Mouse (Mus musculus): Measurements from ENCODE around the gene Slc4a1ap. TPM values are rescaled to one million over a fixed set of nuclear protein-coding genes. Genes with fewer than 3 reads are reported as not detected.
A peak's percentile ranks its signal among the peaks of the same experiment; 100 is the strongest.
"Not testable (repeated sequence)": the region's sequence is repeated elsewhere in the genome, so short reads cannot be mapped to it uniquely, and the experiment has no call there.

The Slc4a1ap gene
- total RNA-seq, 2 experiments from 2014 or later: 21.7 to 22.3 TPM

- DNase-seq: no peak
These were observed 39.7 kb downstream of the Slc4a1ap start for GRCm38 (mm10) chr5:31566457-31566856.

- DNase-seq: no peak
These were observed 41.3 kb downstream of the Slc4a1ap start for GRCm38 (mm10) chr5:31567951-31568657.

- peak; percentile 30 for DNase-seq
These were observed 44.3 kb downstream of the Slc4a1ap start for GRCm38 (mm10) chr5:31571023-31571608.

GRCm38 (mm10) chr5:31573722-31574121 is 46.9 kb downstream of the Slc4a1ap start:
- DNase-seq: no peak

- no peak for DNase-seq
These were observed 49.8 kb downstream of the Slc4a1ap start for GRCm38 (mm10) chr5:31576539-31576975.

- no peak for DNase-seq
These were observed 54.5 kb downstream of the Slc4a1ap start for GRCm38 (mm10) chr5:31581263-31581662.

GRCm38 (mm10) chr5:31581932-31582331 is 55.1 kb downstream of the Slc4a1ap start:
- DNase-seq: no peak

- DNase-seq: no peak
These were observed 56.5 kb downstream of the Slc4a1ap start for GRCm38 (mm10) chr5:31583261-31583660.

- no peak for DNase-seq
These were observed 58.7 kb downstream of the Slc4a1ap start for GRCm38 (mm10) chr5:31585526-31585925.

GRCm38 (mm10) chr5:31588016-31588415 is 61.2 kb downstream of the Slc4a1ap start:
- no peak for DNase-seq

- DNase-seq: not testable (repeated sequence)
These were observed 61.9 kb downstream of the Slc4a1ap start for GRCm38 (mm10) chr5:31588672-31589071.

- no peak for DNase-seq
These were observed 63.0 kb downstream of the Slc4a1ap start for GRCm38 (mm10) chr5:31589711-31590319.

- no peak for DNase-seq
These were observed 64.3 kb downstream of the Slc4a1ap start for GRCm38 (mm10) chr5:31591122-31591521.

GRCm38 (mm10) chr5:31595868-31596267 is 69.1 kb downstream of the Slc4a1ap start:
- DNase-seq: no peak

- peak; percentile 39 for DNase-seq
These were observed 70.0 kb downstream of the Slc4a1ap start, which contains the start of gene Mrpl33 for GRCm38 (mm10) chr5:31596481-31597429. TSS of gene Mrpl33 (plus strand) at chr5:31596935.

- DNase-seq: no peak
These were observed 70.7 kb downstream of the Slc4a1ap start for GRCm38 (mm10) chr5:31597430-31597944.

- no peak for DNase-seq
These were observed 71.3 kb downstream of the Slc4a1ap start for GRCm38 (mm10) chr5:31598121-31598520.

- DNase-seq: peak; percentile 22
These were observed 71.8 kb downstream of the Slc4a1ap start for GRCm38 (mm10) chr5:31598579-31598978.

- DNase-seq: no peak
These were observed 72.4 kb downstream of the Slc4a1ap start for GRCm38 (mm10) chr5:31599161-31599560.

- DNase-seq: no peak
These were observed 74.4 kb downstream of the Slc4a1ap start for GRCm38 (mm10) chr5:31601162-31601722.

GRCm38 (mm10) chr5:31602377-31602776 is 75.6 kb downstream of the Slc4a1ap start:
- peak; percentile 40 for DNase-seq

GRCm38 (mm10) chr5:31603766-31604165 is 77.0 kb downstream of the Slc4a1ap start:
- DNase-seq: no peak

Measured in gastrocnemius, postnatal 10 days (tissue).